Comparison of ENCODE assay signal across 30 mouse cellular contexts in the genomic region with DNA sequence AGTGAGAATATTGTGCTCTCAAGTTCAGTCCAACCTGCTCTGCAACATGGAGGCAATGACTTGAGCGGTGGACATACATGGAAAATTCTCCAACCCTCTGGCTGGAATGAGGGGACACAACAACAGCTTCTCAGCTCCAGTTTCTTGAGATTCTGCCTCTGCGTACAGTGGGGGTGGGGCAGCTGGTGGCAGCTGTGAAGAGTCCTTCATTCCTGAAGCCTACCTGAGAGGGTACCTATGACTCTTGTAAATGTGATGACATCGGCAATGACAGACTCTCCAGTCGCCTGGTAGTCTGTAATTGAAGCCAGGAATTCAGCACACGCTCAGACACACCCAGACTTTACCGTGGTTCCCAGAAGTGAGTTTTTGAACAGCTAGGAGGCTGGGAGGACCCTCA. TPM values are rescaled to one million over a fixed set of nuclear protein-coding genes. Genes with fewer than 3 reads are reported as not detected.
"Had no signal": no experiment of that assay in that cellular context is flagged by ENCODE, and none has a peak within 500 bp of the region (broad histone marks: within the 10 kb centered on the region; RNA-seq: fewer than 3 reads in every experiment).

No protein-coding gene starts in this region.

- H3K4me3 ChIP-seq: intestine, embryonic 15.5 days; layer of hippocampus, adult 2 months; left cerebral cortex, adult 2 months; limb, embryonic 12.5 days; limb, embryonic 15.5 days; midbrain, embryonic 12.5 days; midbrain, embryonic 15.5 days; neural tube, embryonic 12.5 days; neural tube, embryonic 15.5 days had no signal

- ATAC-seq: intestine, embryonic 15.5 days; liver, postnatal 0 days; midbrain, embryonic 15.5 days had no signal

- H3K27me3 ChIP-seq: intestine, embryonic 15.5 days; limb, embryonic 12.5 days; limb, embryonic 15.5 days; midbrain, embryonic 12.5 days; midbrain, embryonic 15.5 days; neural tube, embryonic 12.5 days; neural tube, embryonic 15.5 days had no signal

- H3K4me1 ChIP-seq: intestine, embryonic 15.5 days; limb, embryonic 12.5 days; limb, embryonic 15.5 days; midbrain, embryonic 12.5 days; midbrain, embryonic 15.5 days; neural tube, embryonic 12.5 days; neural tube, embryonic 15.5 days had no signal

- H3K4me2 ChIP-seq: intestine, embryonic 15.5 days; limb, embryonic 12.5 days; limb, embryonic 15.5 days; liver, embryonic 11.5 days; midbrain, embryonic 12.5 days; midbrain, embryonic 15.5 days; neural tube, embryonic 12.5 days; neural tube, embryonic 15.5 days had no signal

- DNase-seq: kidney, adult 11 months; kidney, postnatal 25 days; layer of hippocampus, adult 9-11 months; left cerebral cortex, postnatal 4 days; liver, postnatal 0 days; right cerebral cortex, adult 18-20 months; right cerebral cortex, postnatal 14 days; right cerebral cortex, postnatal 4 days; thymus, adult 2 months; thymus, postnatal 25 days had no signal

- H3K36me3 ChIP-seq: intestine, embryonic 15.5 days; limb, embryonic 12.5 days; limb, embryonic 15.5 days; midbrain, embryonic 12.5 days; midbrain, embryonic 15.5 days; neural tube, embryonic 12.5 days; neural tube, embryonic 15.5 days had no signal

- H3K9me3 ChIP-seq: intestine, embryonic 15.5 days; limb, embryonic 12.5 days; limb, embryonic 15.5 days; midbrain, embryonic 12.5 days; midbrain, embryonic 15.5 days; neural tube, embryonic 12.5 days; neural tube, embryonic 15.5 days had no signal

- H3K9ac ChIP-seq: intestine, embryonic 15.5 days; limb, embryonic 12.5 days; limb, embryonic 15.5 days; liver, embryonic 14.5 days; liver, postnatal 0 days; midbrain, embryonic 12.5 days; midbrain, embryonic 15.5 days; neural tube, embryonic 12.5 days; neural tube, embryonic 15.5 days had no signal

- H3K27ac ChIP-seq: intestine, embryonic 15.5 days; kidney, postnatal 0 days; layer of hippocampus, adult 2 months; left cerebral cortex, adult 2 months; limb, embryonic 12.5 days; limb, embryonic 15.5 days; liver, embryonic 14.5 days; macrophage; midbrain, embryonic 12.5 days; midbrain, embryonic 15.5 days; neural tube, embryonic 12.5 days; neural tube, embryonic 15.5 days; stomach, postnatal 0 days had no signal

RNA-seq across cellular contexts. Expression of gene Hoxc13, which starts 58.5 kb away (rescaled TPM):
- total RNA-seq: layer of hippocampus, adult 2 months; layer of hippocampus, postnatal 25 days; left cerebral cortex, adult 2 months; left cerebral cortex, postnatal 10 days; left cerebral cortex, postnatal 4 days; megakaryocyte, adult 5-6 weeks had no signal
- polyA plus RNA-seq: intestine, embryonic 15.5 days; kidney, embryonic 14.5 days; large intestine, adult 2 months; liver, embryonic 11.5 days; liver, embryonic 14.5 days; liver, postnatal 0 days; macrophage; midbrain, embryonic 15.5 days; stomach, embryonic 14.5 days; stomach, postnatal 0 days; thymus, adult 2 months had no signal
